Mouse (Mus musculus): ENCODE data around the gene Foxred2. TPM values are rescaled to one million over a fixed set of nuclear protein-coding genes. Genes with fewer than 3 reads are reported as not detected.

The Foxred2 gene
- polyA plus RNA-seq, 1 experiment from 2014 or later: 6.2 TPM

Other genes with a start within 250 kb of the Foxred2 start
- not detected in 2 replicates for gene Apol9b, start 227.7 kb downstream of the Foxred2 start, polyA plus RNA-seq (2015; fragmentation: Nextera tagmentation; extraction: Ambion mirVana)
- gene Apol8, start 199.7 kb downstream of the Foxred2 start, polyA plus RNA-seq (2015; fragmentation: Nextera tagmentation; extraction: Ambion mirVana): 0.18 TPM in 1 of 2 replicates, not detected in the other
- 34.1 and 38.1 TPM in 2 replicates for gene Myh9, start 114.5 kb downstream of the Foxred2 start, polyA plus RNA-seq (2015; fragmentation: Nextera tagmentation; extraction: Ambion mirVana)
- 237 and 238 TPM in 2 replicates for gene Txn2, start 27.7 kb downstream of the Foxred2 start, polyA plus RNA-seq (2015; fragmentation: Nextera tagmentation; extraction: Ambion mirVana)
- 211 and 218 TPM in 2 replicates for gene Eif3d, start 14.1 kb upstream of the Foxred2 start, polyA plus RNA-seq (2015; fragmentation: Nextera tagmentation; extraction: Ambion mirVana)
- 0.06 TPM in 1 of 2 replicates, not detected in the other for gene Cacng2, start 163.3 kb upstream of the Foxred2 start, polyA plus RNA-seq (2015; fragmentation: Nextera tagmentation; extraction: Ambion mirVana)
- gene Ift27, start 217.4 kb upstream of the Foxred2 start, polyA plus RNA-seq (2015; fragmentation: Nextera tagmentation; extraction: Ambion mirVana): 91.1 and 98.3 TPM in 2 replicates
- gene Pvalb, start 249.7 kb upstream of the Foxred2 start, polyA plus RNA-seq (2015; fragmentation: Nextera tagmentation; extraction: Ambion mirVana): 0.15 TPM in 1 of 2 replicates, not detected in the other